Mouse (Mus musculus) stomach, embryonic 16.5 days (tissue): ENCODE measurements around the gene Ppm1l. TPM values are rescaled to one million over a fixed set of nuclear protein-coding genes. Genes with fewer than 3 reads are reported as not detected.
"Not testable (repeated sequence)": the region's sequence is repeated elsewhere in the genome, so short reads cannot be mapped to it uniquely, and the experiment has no call there.

Source experiments
- ATAC-seq: fragments of 200-750 bp; cut with Nextera tagmentation; 2 replicates; pipeline ENCODE4 v1.8.0; 2017; ENCODE audit warnings: moderate number of reproducible peaks, moderate TSS enrichment; ENCODE audit not compliant: insufficient read depth, low FRiP score
- H3K27ac ChIP-seq: fragments of 300-500 bp; sonication (generic); 2 replicates; pipeline ENCODE4 v1.5.1; 2014; ENCODE audit warnings: low read length
- H3K27me3 ChIP-seq: fragments of 300-500 bp; sonication (generic); 2 replicates; pipeline ENCODE4 v1.6.1; 2014; ENCODE audit warnings: low read length, control low read depth, mixed read lengths; ENCODE audit not compliant: control insufficient read depth, insufficient read depth
- H3K36me3 ChIP-seq: fragments of 300-500 bp; sonication (generic); 2 replicates; pipeline ENCODE4 v1.6.1; 2014; ENCODE audit warnings: low read length; ENCODE audit not compliant: control insufficient read depth, insufficient read depth
- H3K4me1 ChIP-seq: fragments of 300-500 bp; sonication (generic); 2 replicates; pipeline ENCODE4 v1.6.1; 2014; ENCODE audit warnings: low read length, control low read depth, mixed read lengths; ENCODE audit not compliant: control insufficient read depth, insufficient read depth
- H3K4me2 ChIP-seq: fragments of 300-500 bp; sonication (generic); 2 replicates; pipeline ENCODE4 v1.6.1; 2014; ENCODE audit warnings: low read depth, low read length, mixed read lengths
- H3K4me3 ChIP-seq: fragments of 300-500 bp; sonication (generic); replicated peaks from 2 replicates; pipeline ENCODE4 v1.5.1; 2014; ENCODE audit warnings: mild to moderate bottlenecking, low read length
- H3K9ac ChIP-seq: fragments of 300-500 bp; sonication (generic); 2 replicates; pipeline ENCODE4 v1.6.1; 2014; ENCODE audit warnings: low read length
- H3K9me3 ChIP-seq: fragments of 300-500 bp; sonication (generic); replicated peaks from 2 replicates; pipeline ENCODE4 v1.6.1; 2016; ENCODE audit warnings: low read length, control low read depth; ENCODE audit not compliant: control insufficient read depth
- WGBS: fragments of 180-500 bp; shearing (Covaris S2); extraction: QIAGEN DNeasy Blood & Tissue Kit; methylation state at CpG from one replicate; pipeline ENCODE4 v1.1.7; 2014; 5-methylcytosine and 5-hydroxymethylcytosine counted together
- polyA plus RNA-seq: library from polyadenylated mRNA; unstranded; fragments of >200 nt; fragmentation: Nextera tagmentation; extraction: Ambion mirVana; gene quantifications from 2 replicates; pipeline ENCODE4 v1.2.1, GENCODE M21; 2015

The Ppm1l gene
- polyA plus RNA-seq, 1 experiment from 2014 or later: 7.3 TPM

GRCm38 (mm10) chr3:69559316-69559974 is 242.8 kb downstream of the Ppm1l start:
- Histone ChIP-seq H3K27me3 (no peaks in the 10 kb centered on the region), H3K9me3 (no peaks in the 10 kb centered on the region), H3K4me3 (no peak overlapping the region), H3K9ac (no peak overlapping the region), H3K36me3 (no peaks in the 10 kb centered on the region), H3K4me1 (no peaks in the 10 kb centered on the region; the same call in 1 of the 2 replicates), H3K4me2 (no peak overlapping the region), H3K27ac (no peak overlapping the region)
- WGBS: 51% methylated on average over 6 of the region's 6 CpGs
- no peak for ATAC-seq

- Histone ChIP-seq H3K27me3 (no peaks in the 10 kb centered on the region), H3K36me3 (no peaks in the 10 kb centered on the region), H3K9ac (no peak overlapping the region), H3K4me2 (no peak overlapping the region), H3K9me3 (no peaks in the 10 kb centered on the region), H3K27ac (no peak overlapping the region), H3K4me3 (no peak overlapping the region), H3K4me1 (no peaks in the 10 kb centered on the region; the same call in 1 of the 2 replicates)
- no peak for ATAC-seq
- 38% methylated on average over 7 of the region's 7 CpGs for WGBS
These were observed 243.3 kb downstream of the Ppm1l start for GRCm38 (mm10) chr3:69559975-69560330.

DNA sequence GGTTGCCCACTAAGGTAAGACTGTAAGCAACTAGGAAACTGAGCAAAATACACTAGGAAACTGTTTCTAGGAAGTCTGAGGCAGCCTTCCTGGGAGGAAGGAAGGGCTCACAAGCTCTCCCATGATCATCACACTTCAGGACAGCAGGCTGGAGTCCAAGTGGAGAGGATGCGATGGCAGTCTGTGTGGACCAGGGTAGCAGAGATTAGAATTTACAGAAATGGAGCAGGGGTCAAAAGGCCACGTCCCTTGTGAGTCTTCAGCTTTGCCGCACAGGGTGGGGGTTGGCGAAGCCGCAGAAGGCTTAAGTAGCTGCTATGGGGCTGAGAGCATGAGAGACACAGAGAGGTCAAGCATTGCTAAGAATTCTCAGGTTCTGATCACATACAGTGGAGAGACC is 245.0 kb downstream of the Ppm1l start:
- no peak overlapping the region for H3K4me2 ChIP-seq

DNA sequence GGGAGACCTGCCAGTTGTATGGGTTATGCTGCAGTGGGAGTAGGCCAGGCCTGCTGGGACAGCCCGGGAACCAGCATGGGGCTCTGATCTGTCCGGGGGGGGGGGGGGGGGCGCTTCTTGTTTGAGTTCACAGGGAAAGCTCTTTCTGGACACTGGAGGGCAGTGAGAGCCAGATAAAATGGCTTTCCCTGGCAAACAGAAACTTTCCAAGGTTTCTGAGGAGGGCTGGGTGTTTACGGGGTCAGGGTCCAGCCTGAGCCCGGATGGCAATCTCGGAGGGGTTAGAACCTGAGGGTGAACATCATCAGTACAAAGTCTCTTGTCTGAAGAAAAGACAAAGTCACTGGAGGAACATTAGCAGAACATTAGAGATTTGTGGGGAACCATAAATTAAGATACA is 246.7 kb downstream of the Ppm1l start:
- Histone ChIP-seq H3K27ac (no peak overlapping the region), H3K4me2 (no peak overlapping the region), H3K27me3 (no peaks in the 10 kb centered on the region), H3K9me3 (no peaks in the 10 kb centered on the region), H3K36me3 (no peaks in the 10 kb centered on the region), H3K4me3 (no peak overlapping the region), H3K9ac (no peak overlapping the region), H3K4me1 (no peaks in the 10 kb centered on the region; the same call in 1 of the 2 replicates)
- no peak for ATAC-seq
- WGBS: 82% methylated on average over 6 of the region's 6 CpGs

More for the DNA sequence above, 245.0 kb downstream of the Ppm1l start:
- H3K9ac ChIP-seq: no peak overlapping the region
- ATAC-seq: no peak; the same call in 1 of the 2 replicates
- H3K4me1 ChIP-seq: no peaks in the 10 kb centered on the region; the same call in 1 of the 2 replicates
- H3K9me3 ChIP-seq: no peaks in the 10 kb centered on the region
- no peak overlapping the region for H3K4me3 ChIP-seq
- no peaks in the 10 kb centered on the region for H3K27me3 ChIP-seq
- H3K36me3 ChIP-seq: no peaks in the 10 kb centered on the region
- 63% methylated on average over 5 of the region's 5 CpGs for WGBS
- H3K27ac ChIP-seq: no peak overlapping the region

GRCm38 (mm10) chr3:69565586-69565985 is 248.9 kb downstream of the Ppm1l start:
- H3K36me3 ChIP-seq: not testable (repeated sequence)

GRCm38 (mm10) chr3:69572561-69572960 is 255.9 kb downstream of the Ppm1l start:
- no peak for ATAC-seq
- Histone ChIP-seq H3K9me3 (no peaks in the 10 kb centered on the region), H3K9ac (no peak overlapping the region), H3K4me2 (no peak overlapping the region), H3K36me3 (no peaks in the 10 kb centered on the region; the same call in 1 of the 2 replicates), H3K27ac (no peak overlapping the region), H3K4me3 (no peak overlapping the region), H3K27me3 (no peaks in the 10 kb centered on the region), H3K4me1 (no peaks in the 10 kb centered on the region)
- WGBS: 94% methylated on average over 5 of the region's 5 CpGs

More at GRCm38 (mm10) chr3:69565586-69565985, 248.9 kb downstream of the Ppm1l start:
- not testable (repeated sequence) for H3K9me3 ChIP-seq, ATAC-seq, H3K4me2 ChIP-seq, H3K27me3 ChIP-seq, H3K4me1 ChIP-seq, H3K4me3 ChIP-seq, H3K27ac ChIP-seq, H3K9ac ChIP-seq
- 97% methylated on average over 1 of the region's 1 CpGs for WGBS

GRCm38 (mm10) chr3:69575577-69575976 is 258.9 kb downstream of the Ppm1l start:
- H3K36me3 ChIP-seq: no peaks in the 10 kb centered on the region; the same call in 1 of the 2 replicates
- 93% methylated on average over 11 of the region's 11 CpGs for WGBS

DNA sequence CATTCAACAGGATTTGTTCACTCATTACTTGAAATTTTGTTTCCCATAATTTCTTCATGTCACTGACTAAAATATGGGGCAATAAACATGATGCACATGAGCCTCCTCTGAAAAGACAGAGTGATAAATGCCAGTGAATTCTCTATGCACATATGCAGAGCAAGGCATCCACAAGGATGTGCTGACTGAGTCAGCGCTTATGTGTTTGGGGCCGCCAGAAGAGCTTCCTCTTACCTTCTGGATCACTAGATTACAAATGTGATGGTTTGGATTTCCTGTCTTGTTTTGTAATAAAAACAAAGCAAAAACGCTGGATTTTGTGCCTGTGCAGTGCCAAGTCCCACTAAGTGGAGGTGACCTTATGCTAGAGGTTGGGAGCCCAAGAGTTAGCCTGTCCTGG is 260.1 kb downstream of the Ppm1l start:
- H3K4me1 ChIP-seq: no peaks in the 10 kb centered on the region
- H3K4me3 ChIP-seq: no peak overlapping the region
- H3K9me3 ChIP-seq: no peaks in the 10 kb centered on the region
- WGBS: 74% methylated on average over 3 of the region's 3 CpGs
- no peaks in the 10 kb centered on the region for H3K27me3 ChIP-seq
- no peaks in the 10 kb centered on the region; the same call in 1 of the 2 replicates for H3K36me3 ChIP-seq
- no peak for ATAC-seq
- H3K4me2 ChIP-seq: no peak overlapping the region
- H3K27ac ChIP-seq: no peak overlapping the region
- H3K9ac ChIP-seq: no peak overlapping the region

More at GRCm38 (mm10) chr3:69575577-69575976, 258.9 kb downstream of the Ppm1l start:
- Histone ChIP-seq H3K4me1 (no peaks in the 10 kb centered on the region), H3K4me3 (no peak overlapping the region), H3K27me3 (no peaks in the 10 kb centered on the region), H3K4me2 (no peak overlapping the region), H3K27ac (no peak overlapping the region), H3K9me3 (no peaks in the 10 kb centered on the region), H3K9ac (no peak overlapping the region)
- ATAC-seq: no peak

DNA sequence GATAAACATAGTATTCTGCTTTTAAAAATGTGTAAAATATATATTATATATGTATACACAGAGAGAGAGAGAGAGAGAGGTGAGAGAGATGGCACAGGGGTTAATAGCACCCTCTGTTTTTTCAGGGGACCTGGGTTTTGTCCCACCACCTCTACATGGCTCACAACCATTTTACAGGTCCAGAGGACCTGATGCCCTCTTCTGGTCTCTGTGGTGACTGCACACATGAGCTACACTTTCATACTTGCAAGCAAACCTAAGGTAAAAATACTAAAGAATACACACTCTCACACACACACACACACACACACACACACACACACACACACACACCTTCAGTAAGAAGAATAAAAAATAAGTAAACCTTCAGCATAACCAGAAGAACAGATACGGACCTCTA is 262.1 kb downstream of the Ppm1l start:
- Histone ChIP-seq H3K4me3 (no peak overlapping the region), H3K4me2 (no peak overlapping the region), H3K9me3 (no peaks in the 10 kb centered on the region), H3K36me3 (no peaks in the 10 kb centered on the region; the same call in 1 of the 2 replicates), H3K4me1 (no peaks in the 10 kb centered on the region), H3K9ac (no peak overlapping the region), H3K27me3 (no peaks in the 10 kb centered on the region), H3K27ac (no peak overlapping the region)
- no peak for ATAC-seq
- WGBS: 91% methylated on average over 1 of the region's 1 CpGs
